ENCODE assay signal across 13 mouse cellular contexts in genomic region chr17:85372076-85372475, GRCm38 (mm10).
DNase-seq lines count a peak whose midpoint lies in the region; ATAC-seq lines count a peak whose summit lies in the region.
"Had no signal": no experiment of that assay in that cellular context is flagged by ENCODE, and none has a peak within 500 bp of the region (broad histone marks: within the 10 kb centered on the region; RNA-seq: fewer than 3 reads in every experiment).

No protein-coding gene starts in this region.

- H3K4me2 ChIP-seq in heart, embryonic 11.5 days: no peak overlapping the region
- H3K4me2 ChIP-seq in midbrain, embryonic 11.5 days: no peak overlapping the region
- no peak overlapping the region for H3K4me2 ChIP-seq in midbrain, embryonic 15.5 days
- H3K4me2 ChIP-seq in midbrain, embryonic 16.5 days (ENCODE audit: low read length): no peak overlapping the region

- H3K4me3 ChIP-seq in heart, embryonic 11.5 days (ENCODE audit: low read depth, low read length): no peak overlapping the region
- H3K4me3 ChIP-seq in midbrain, embryonic 11.5 days (ENCODE audit: low read depth, low read length): no peak overlapping the region
- no peak overlapping the region for H3K4me3 ChIP-seq in midbrain, embryonic 15.5 days
- H3K4me3 ChIP-seq in midbrain, embryonic 16.5 days (ENCODE audit: low read depth, low read length): no peak overlapping the region
- H3K4me3 ChIP-seq: forebrain, embryonic 10.5 days had no signal

- H3K9me3 ChIP-seq in heart, embryonic 11.5 days (replicated peaks; ENCODE audit: control insufficient read depth, low read length): no peaks in the 10 kb centered on the region
- H3K9me3 ChIP-seq in midbrain, embryonic 11.5 days (ENCODE audit: control insufficient read depth, low read length): no peaks in the 10 kb centered on the region
- H3K9me3 ChIP-seq in midbrain, embryonic 15.5 days: no peaks in the 10 kb centered on the region
- H3K9me3 ChIP-seq in midbrain, embryonic 16.5 days (replicated peaks; ENCODE audit: control insufficient read depth, low read length, poor library complexity, severe bottlenecking): no peaks in the 10 kb centered on the region
- H3K9me3 ChIP-seq: forebrain, embryonic 10.5 days had no signal

- H3K36me3 ChIP-seq in heart, embryonic 11.5 days (ENCODE audit: control insufficient read depth, insufficient read depth, low read length): no peaks in the 10 kb centered on the region
- no peaks in the 10 kb centered on the region for H3K36me3 ChIP-seq in midbrain, embryonic 11.5 days (ENCODE audit: control insufficient read depth, insufficient read depth, low read length)
- no peaks in the 10 kb centered on the region for H3K36me3 ChIP-seq in midbrain, embryonic 15.5 days (replicated peaks)
- no peaks in the 10 kb centered on the region for H3K36me3 ChIP-seq in midbrain, embryonic 16.5 days (ENCODE audit: control insufficient read depth, insufficient read depth, low read length)
- H3K36me3 ChIP-seq: forebrain, embryonic 10.5 days had no signal

- H3K27ac ChIP-seq in heart, embryonic 11.5 days (ENCODE audit: low read depth, low read length): no peak overlapping the region
- no peak overlapping the region for H3K27ac ChIP-seq in midbrain, embryonic 11.5 days (ENCODE audit: low read depth, low read length)
- H3K27ac ChIP-seq in midbrain, embryonic 15.5 days: no peak overlapping the region
- H3K27ac ChIP-seq in midbrain, embryonic 16.5 days (ENCODE audit: low read length): no peak overlapping the region
- H3K27ac ChIP-seq: forebrain, embryonic 10.5 days; macrophage had no signal

- 62% methylated on average over 13 of the region's 13 CpGs for WGBS in heart, embryonic 11.5 days (ENCODE audit: insufficient replicate concordance)
- WGBS in midbrain, embryonic 11.5 days: 88% methylated on average over 13 of the region's 13 CpGs
- 86% methylated on average over 13 of the region's 13 CpGs for WGBS in midbrain, embryonic 15.5 days
- 88% methylated on average over 13 of the region's 13 CpGs for WGBS in midbrain, embryonic 16.5 days

- H3K27me3 ChIP-seq in heart, embryonic 11.5 days (ENCODE audit: control insufficient read depth, insufficient read depth, low read length): no peaks in the 10 kb centered on the region
- peaks cover 4% of the 10 kb centered on the region; the same call in 1 of the 2 replicates for H3K27me3 ChIP-seq in midbrain, embryonic 11.5 days (ENCODE audit: control insufficient read depth, insufficient read depth, low read length)
- peaks cover 24% of the 10 kb centered on the region; the same call in 1 of the 2 replicates for H3K27me3 ChIP-seq in midbrain, embryonic 15.5 days (replicated peaks)
- H3K27me3 ChIP-seq in midbrain, embryonic 16.5 days (ENCODE audit: control insufficient read depth, insufficient read depth, low read depth, low read length): peaks cover 19% of the 10 kb centered on the region

- no peak overlapping the region for H3K9ac ChIP-seq in heart, embryonic 11.5 days (ENCODE audit: low read depth, low read length)
- H3K9ac ChIP-seq in midbrain, embryonic 11.5 days (ENCODE audit: low read length): no peak overlapping the region
- no peak overlapping the region for H3K9ac ChIP-seq in midbrain, embryonic 15.5 days
- H3K9ac ChIP-seq in midbrain, embryonic 16.5 days (ENCODE audit: low read depth, low read length): no peak overlapping the region

- no peak for ATAC-seq in heart, embryonic 11.5 days (replicated peaks; ENCODE audit: insufficient number of reproducible peaks, low FRiP score, low TSS enrichment)
- no peak for ATAC-seq in midbrain, embryonic 11.5 days (ENCODE audit: low FRiP score)
- no peak for ATAC-seq in midbrain, embryonic 15.5 days (replicated peaks)
- ATAC-seq in midbrain, embryonic 16.5 days: no peak

- intact Hi-C loops in heart, postnatal 10 days (cut with DNase I): no loop called here

- H3K4me1 ChIP-seq in heart, embryonic 11.5 days (ENCODE audit: control insufficient read depth, insufficient read depth, low read length): peaks cover 5% of the 10 kb centered on the region; the same call in 1 of the 2 replicates
- no peaks in the 10 kb centered on the region; the same call in 1 of the 2 replicates for H3K4me1 ChIP-seq in midbrain, embryonic 11.5 days (ENCODE audit: control insufficient read depth, insufficient read depth, low read length)
- H3K4me1 ChIP-seq in midbrain, embryonic 15.5 days: peaks cover 23% of the 10 kb centered on the region
- H3K4me1 ChIP-seq in midbrain, embryonic 16.5 days (ENCODE audit: control insufficient read depth, insufficient read depth, low read length): peaks cover 3% of the 10 kb centered on the region; the same call in 1 of the 2 replicates

- peak; percentile 33 to 43 for DNase-seq in heart, postnatal 10 days
- peak; percentile 79 for DNase-seq in midbrain, embryonic 11.5 days (ENCODE audit: low spot score, missing footprints)
- DNase-seq in embryo, embryonic 10.5 days (ENCODE audit: low spot score): peak; percentile 56
- peak; percentile 16 to 32 for DNase-seq in lung, postnatal 4 days
- no peak for DNase-seq in spleen, postnatal 36 days (ENCODE audit: low spot score in 2 of 2)
- DNase-seq: cerebellum, adult 11 months; liver; thymus, postnatal 4 days had no signal

Comparison
In these comparisons a context has a peak if more than half of its experiments do, and no peak if none do; other contexts are left out.
1. DNase-seq: peak in heart, postnatal 10 days (2 of 2), midbrain, embryonic 11.5 days (single experiment), embryo, embryonic 10.5 days (single experiment) and lung, postnatal 4 days (2 of 2); none in spleen, postnatal 36 days (0 of 2).